Mouse (Mus musculus): ENCODE measurements around the gene Gclm. TPM values are rescaled to one million over a fixed set of nuclear protein-coding genes. Genes with fewer than 3 reads are reported as not detected.
"Not testable (repeated sequence)": the region's sequence is repeated elsewhere in the genome, so short reads cannot be mapped to it uniquely, and the experiment has no call there.

The Gclm gene
- polyA plus RNA-seq, 1 experiment from 2014 or later: 49.5 TPM

GRCm38 (mm10) chr3:122210846-122211245 lies 34.5 kb upstream of the Gclm start:
- no peak overlapping the region for H3K9ac ChIP-seq (replicated peaks; ENCODE audit: low read length)
- no peak overlapping the region for H3K4me3 ChIP-seq (ENCODE audit: low read depth, low read length)
- no peak overlapping the region for H3K27ac ChIP-seq (replicated peaks; ENCODE audit: low read depth, low read length)
- DNase-seq (ENCODE audit: low spot score) (no peak), ATAC-seq (replicated peaks; ENCODE audit: insufficient number of reproducible peaks, low FRiP score, low TSS enrichment, low read depth) (no peak)
- no peaks in the 10 kb centered on the region for H3K36me3 ChIP-seq (replicated peaks; ENCODE audit: control insufficient read depth, insufficient read depth, low read depth, low read length)
- H3K4me2 ChIP-seq (ENCODE audit: low read depth, low read length): no peak overlapping the region
- H3K4me1 ChIP-seq (ENCODE audit: control insufficient read depth, insufficient read depth, low read length): no peaks in the 10 kb centered on the region
- no peaks in the 10 kb centered on the region for H3K27me3 ChIP-seq (ENCODE audit: control insufficient read depth, insufficient read depth, low read length)
- no peaks in the 10 kb centered on the region for H3K9me3 ChIP-seq (replicated peaks; ENCODE audit: control insufficient read depth, low read length)
- WGBS: 88% methylated on average over 7 of the region's 7 CpGs

DNA sequence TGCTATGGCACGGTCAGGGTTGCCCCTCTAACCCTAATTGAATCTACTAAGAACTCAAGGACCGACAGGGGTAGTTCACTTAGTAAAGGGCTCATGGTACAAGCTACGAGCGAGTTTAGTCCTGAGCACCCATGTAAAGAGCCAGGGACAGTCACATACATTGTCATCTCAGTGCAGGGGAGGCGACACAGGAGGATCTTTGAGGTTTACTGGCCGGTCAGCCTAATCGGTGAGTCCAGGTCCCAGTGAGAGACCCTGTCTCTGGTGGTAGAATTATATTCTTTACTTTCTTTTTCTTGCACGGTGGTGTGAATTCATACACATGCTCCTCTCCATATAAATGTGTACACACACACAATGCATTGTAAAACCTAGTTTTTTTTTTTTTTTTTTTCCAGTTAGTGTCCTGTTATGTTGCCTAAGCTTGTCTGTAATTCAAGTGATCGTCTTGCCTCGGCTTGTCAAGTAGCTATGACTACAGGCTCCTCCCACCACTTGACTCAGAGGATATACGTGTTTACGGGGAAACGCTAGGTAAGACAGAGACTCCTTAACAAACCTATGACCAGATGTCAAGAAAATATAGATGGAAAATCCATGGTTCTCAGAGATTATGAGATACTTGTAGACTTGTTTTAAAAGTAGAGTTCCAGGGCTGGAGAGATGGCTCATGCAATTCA lies 33.8 kb upstream of the Gclm start:
- Histone ChIP-seq H3K4me2 (ENCODE audit: low read depth, low read length) (no peak overlapping the region), H3K4me3 (ENCODE audit: low read depth, low read length) (no peak overlapping the region), H3K27me3 (ENCODE audit: control insufficient read depth, insufficient read depth, low read length) (no peaks in the 10 kb centered on the region), H3K9me3 (replicated peaks; ENCODE audit: control insufficient read depth, low read length) (no peaks in the 10 kb centered on the region), H3K27ac (replicated peaks; ENCODE audit: low read depth, low read length) (no peak overlapping the region), H3K9ac (replicated peaks; ENCODE audit: low read length) (no peak overlapping the region), H3K4me1 (ENCODE audit: control insufficient read depth, insufficient read depth, low read length) (no peaks in the 10 kb centered on the region), H3K36me3 (replicated peaks; ENCODE audit: control insufficient read depth, insufficient read depth, low read depth, low read length) (no peaks in the 10 kb centered on the region)
- ATAC-seq (replicated peaks; ENCODE audit: insufficient number of reproducible peaks, low FRiP score, low TSS enrichment, low read depth): no peak
- no peak for DNase-seq (ENCODE audit: low spot score)
- WGBS: 81% methylated on average over 13 of the region's 13 CpGs

GRCm38 (mm10) chr3:122221240-122222036 lies 23.9 kb upstream of the Gclm start:
- no peaks in the 10 kb centered on the region for H3K4me1 ChIP-seq (ENCODE audit: control insufficient read depth, insufficient read depth, low read length)
- no peaks in the 10 kb centered on the region for H3K9me3 ChIP-seq (replicated peaks; ENCODE audit: control insufficient read depth, low read length)
- ATAC-seq (replicated peaks; ENCODE audit: insufficient number of reproducible peaks, low FRiP score, low TSS enrichment, low read depth) (no peak), DNase-seq (ENCODE audit: low spot score) (no peak)
- H3K36me3 ChIP-seq (replicated peaks; ENCODE audit: control insufficient read depth, insufficient read depth, low read depth, low read length): no peaks in the 10 kb centered on the region
- H3K27me3 ChIP-seq (ENCODE audit: control insufficient read depth, insufficient read depth, low read length): no peaks in the 10 kb centered on the region
- no peak overlapping the region for H3K27ac ChIP-seq (replicated peaks; ENCODE audit: low read depth, low read length)
- no peak overlapping the region for H3K4me2 ChIP-seq (ENCODE audit: low read depth, low read length)
- WGBS: 89% methylated on average over 3 of the region's 3 CpGs
- H3K9ac ChIP-seq (replicated peaks; ENCODE audit: low read length): no peak overlapping the region
- no peak overlapping the region for H3K4me3 ChIP-seq (ENCODE audit: low read depth, low read length)

- not testable (repeated sequence) for H3K27ac ChIP-seq (replicated peaks; ENCODE audit: low read depth, low read length); DNase-seq (ENCODE audit: low spot score); H3K9ac ChIP-seq (replicated peaks; ENCODE audit: low read length); H3K4me3 ChIP-seq (ENCODE audit: low read depth, low read length); H3K27me3 ChIP-seq (ENCODE audit: control insufficient read depth, insufficient read depth, low read length); H3K9me3 ChIP-seq (replicated peaks; ENCODE audit: control insufficient read depth, low read length); ATAC-seq (replicated peaks; ENCODE audit: insufficient number of reproducible peaks, low FRiP score, low TSS enrichment, low read depth); H3K4me2 ChIP-seq (ENCODE audit: low read depth, low read length); H3K4me1 ChIP-seq (ENCODE audit: control insufficient read depth, insufficient read depth, low read length); H3K36me3 ChIP-seq (replicated peaks; ENCODE audit: control insufficient read depth, insufficient read depth, low read depth, low read length)
- WGBS: 77% methylated on average over 6 of the region's 6 CpGs
Measured at GRCm38 (mm10) chr3:122226972-122227371, 18.4 kb upstream of the Gclm start.

- Histone ChIP-seq H3K36me3 (replicated peaks; ENCODE audit: control insufficient read depth, insufficient read depth, low read depth, low read length) (no peaks in the 10 kb centered on the region), H3K27ac (replicated peaks; ENCODE audit: low read depth, low read length) (no peak overlapping the region), H3K4me2 (ENCODE audit: low read depth, low read length) (no peak overlapping the region), H3K4me3 (ENCODE audit: low read depth, low read length) (no peak overlapping the region), H3K9me3 (replicated peaks; ENCODE audit: control insufficient read depth, low read length) (no peaks in the 10 kb centered on the region), H3K9ac (replicated peaks; ENCODE audit: low read length) (no peak overlapping the region), H3K27me3 (ENCODE audit: control insufficient read depth, insufficient read depth, low read length) (no peaks in the 10 kb centered on the region), H3K4me1 (ENCODE audit: control insufficient read depth, insufficient read depth, low read length) (no peaks in the 10 kb centered on the region)
- no peak for DNase-seq (ENCODE audit: low spot score)
- 54% methylated on average over 1 of the region's 1 CpGs for WGBS
- ATAC-seq (replicated peaks; ENCODE audit: insufficient number of reproducible peaks, low FRiP score, low TSS enrichment, low read depth): no peak
Measured at GRCm38 (mm10) chr3:122235772-122236171, 9.6 kb upstream of the Gclm start.

DNA sequence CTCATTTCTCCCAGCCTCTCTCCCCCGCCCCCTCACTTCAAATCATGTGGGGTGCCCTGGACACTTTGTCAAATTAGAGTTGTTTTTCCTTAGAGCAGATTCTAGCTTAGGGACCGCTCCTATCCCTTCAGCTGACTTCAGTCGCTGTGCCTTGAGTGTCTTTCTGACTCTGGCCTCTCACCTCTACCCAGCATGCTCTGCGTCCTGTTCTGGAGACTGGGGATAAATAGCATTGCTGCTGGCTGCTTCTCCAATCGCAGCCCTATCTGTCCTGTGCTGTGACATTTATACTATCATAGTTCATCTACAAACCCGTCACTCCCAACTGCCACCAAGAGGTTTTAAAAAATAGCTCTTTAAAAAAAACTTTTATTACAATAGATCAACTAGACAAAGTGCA lies 2.5 kb upstream of the Gclm start:
- no peaks in the 10 kb centered on the region for H3K36me3 ChIP-seq (replicated peaks; ENCODE audit: control insufficient read depth, insufficient read depth, low read depth, low read length)
- H3K4me2 ChIP-seq (ENCODE audit: low read depth, low read length): no peak overlapping the region
- H3K4me1 ChIP-seq (ENCODE audit: control insufficient read depth, insufficient read depth, low read length): no peaks in the 10 kb centered on the region; the same call in 1 of the 2 replicates
- H3K27ac ChIP-seq (replicated peaks; ENCODE audit: low read depth, low read length): no peak overlapping the region
- H3K9ac ChIP-seq (replicated peaks; ENCODE audit: low read length): no peak overlapping the region
- no peak overlapping the region for H3K4me3 ChIP-seq (ENCODE audit: low read depth, low read length)
- no peaks in the 10 kb centered on the region for H3K27me3 ChIP-seq (ENCODE audit: control insufficient read depth, insufficient read depth, low read length)
- ATAC-seq (replicated peaks; ENCODE audit: insufficient number of reproducible peaks, low FRiP score, low TSS enrichment, low read depth) (no peak), DNase-seq (ENCODE audit: low spot score) (no peak)
- 48% methylated on average over 6 of the region's 6 CpGs for whole genome bisulfite sequencing
- no peaks in the 10 kb centered on the region for H3K9me3 ChIP-seq (replicated peaks; ENCODE audit: control insufficient read depth, low read length)

DNA sequence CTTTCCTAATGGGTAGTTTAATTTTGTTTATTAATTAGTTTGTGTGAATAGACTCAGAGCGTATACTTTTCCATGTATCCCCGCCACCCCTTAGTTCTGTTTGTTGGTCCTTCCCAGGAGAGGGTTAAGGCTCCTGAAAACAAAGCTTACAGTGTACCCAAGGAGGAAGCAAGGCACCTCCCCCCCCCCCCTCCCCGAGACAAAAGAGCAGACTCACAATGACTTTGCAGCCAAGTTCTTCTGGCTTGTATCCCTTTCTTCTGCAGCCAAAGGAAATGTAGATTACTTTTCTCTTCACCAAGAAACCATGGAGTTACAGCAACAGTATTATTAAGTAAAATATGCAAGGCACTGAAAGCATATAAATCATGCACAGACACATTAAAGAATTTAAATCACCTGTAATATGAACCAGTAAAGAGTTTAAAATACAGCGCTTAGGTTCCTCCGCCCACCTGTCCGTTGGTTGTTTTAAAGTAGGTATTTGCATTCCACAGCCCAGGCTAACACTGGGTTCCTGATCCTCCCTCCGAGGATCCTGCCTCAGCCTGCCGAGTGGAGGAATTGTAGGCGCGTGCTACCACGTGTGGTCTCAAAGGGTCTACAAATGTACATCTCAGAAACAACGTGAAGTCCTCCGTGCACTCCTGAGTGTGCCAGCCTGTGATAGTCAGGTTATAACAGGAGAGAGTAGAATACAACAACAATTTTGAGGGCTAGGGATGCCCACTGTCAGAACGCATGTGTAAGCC lies 1.8 kb upstream of the Gclm start:
- H3K27ac ChIP-seq (replicated peaks; ENCODE audit: low read depth, low read length): 0 out of 2 replicates have a peak overlapping the region, but pooled peaks have one; percentile 28
- DNase-seq (ENCODE audit: low spot score) (no peak), ATAC-seq (replicated peaks; ENCODE audit: insufficient number of reproducible peaks, low FRiP score, low TSS enrichment, low read depth) (no peak)

More for the DNA sequence above, 1.8 kb upstream of the Gclm start:
- H3K9me3 ChIP-seq (replicated peaks; ENCODE audit: control insufficient read depth, low read length): no peaks in the 10 kb centered on the region
- no peaks in the 10 kb centered on the region for H3K27me3 ChIP-seq (ENCODE audit: control insufficient read depth, insufficient read depth, low read length)
- no peak overlapping the region for H3K4me3 ChIP-seq (ENCODE audit: low read depth, low read length)
- H3K9ac ChIP-seq (replicated peaks; ENCODE audit: low read length): no peak overlapping the region
- no peaks in the 10 kb centered on the region; the same call in 1 of the 2 replicates for H3K4me1 ChIP-seq (ENCODE audit: control insufficient read depth, insufficient read depth, low read length)
- H3K36me3 ChIP-seq (replicated peaks; ENCODE audit: control insufficient read depth, insufficient read depth, low read depth, low read length): no peaks in the 10 kb centered on the region
- WGBS: 43% methylated on average over 14 of the region's 14 CpGs
- no peak overlapping the region for H3K4me2 ChIP-seq (ENCODE audit: low read depth, low read length)
